Mouse (Mus musculus): ENCODE data around the gene Tmem29. TPM values are rescaled to one million over a fixed set of nuclear protein-coding genes. Genes with fewer than 3 reads are reported as not detected.
"Not testable (repeated sequence)": the region's sequence is repeated elsewhere in the genome, so short reads cannot be mapped to it uniquely, and the experiment has no call there.

Tmem29 gene
- polyA plus RNA-seq (2015; fragmentation: Nextera tagmentation; extraction: Ambion mirVana) = 68.8 and 76.4 TPM in 2 replicates

DNA sequence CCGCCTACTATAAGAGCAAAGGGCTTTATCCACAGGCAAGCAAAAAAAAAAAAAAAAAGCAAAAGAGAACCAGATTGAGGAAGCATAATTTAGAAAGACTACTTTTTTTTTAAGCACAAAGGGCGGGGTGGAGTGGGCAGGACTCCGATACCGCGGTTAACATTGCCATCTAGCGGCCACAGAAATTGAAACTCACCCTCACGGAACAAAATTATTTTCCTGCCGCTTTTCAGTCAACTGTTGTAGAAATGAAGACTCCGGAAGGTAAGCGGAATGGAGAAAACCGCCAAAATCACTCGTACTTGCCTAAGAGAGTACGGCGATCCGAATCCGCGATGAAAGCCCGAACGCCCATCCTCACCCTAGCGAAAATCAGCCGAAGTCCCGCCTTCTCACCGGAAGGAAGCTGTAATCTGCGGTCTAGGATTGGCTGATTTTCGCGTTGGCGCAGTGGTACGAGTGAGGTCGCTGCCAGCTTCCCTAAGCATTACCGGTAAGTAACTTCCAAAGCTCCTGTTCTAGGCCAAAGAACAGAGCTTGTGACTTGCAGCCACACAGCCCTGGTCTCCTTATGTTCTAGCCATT lies at the start of gene Tmem29:
Gene Tmem29 (minus strand): TSS at position 389 of the 585 bp plus-strand sequence.
- Histone ChIP-seq H3K4me2 (peak within 1 kb of the TSS; percentile 54), H3K9me3 (no peaks in the 10 kb centered on the region), H3K36me3 (no peaks in the 10 kb centered on the region), H3K9ac (peak within 1 kb of the TSS; percentile 67), H3K27me3 (no peaks in the 10 kb centered on the region), H3K27ac (replicated peaks) (peak within 1 kb of the TSS; percentile 83), H3K4me1 (replicated peaks) (peaks cover 7% of the 10 kb centered on the region), H3K4me3 (peak within 1 kb of the TSS; percentile 43)
- peak; percentile 96 for ATAC-seq (ENCODE audit: low read depth)
- 2% methylated on average over 30 of the region's 30 CpGs for WGBS

GRCm38 (mm10) chrX:150508696-150509095 lies 49.7 kb upstream of the Tmem29 start:
- H3K27me3 ChIP-seq = no peaks in the 10 kb centered on the region; the same call in 1 of the 2 replicates
- H3K27ac ChIP-seq (replicated peaks) = no peak overlapping the region
- H3K9me3 ChIP-seq = no peaks in the 10 kb centered on the region
- H3K4me1 ChIP-seq (replicated peaks) = no peaks in the 10 kb centered on the region
- H3K4me2 ChIP-seq = no peak overlapping the region
- no peaks in the 10 kb centered on the region for H3K36me3 ChIP-seq
- no peak overlapping the region for H3K4me3 ChIP-seq
- 81% methylated on average over 6 of the region's 6 CpGs for WGBS
- no peak overlapping the region for H3K9ac ChIP-seq
- ATAC-seq (ENCODE audit: low read depth) = peak; percentile 74; the same call in 1 of the 2 replicates

DNA sequence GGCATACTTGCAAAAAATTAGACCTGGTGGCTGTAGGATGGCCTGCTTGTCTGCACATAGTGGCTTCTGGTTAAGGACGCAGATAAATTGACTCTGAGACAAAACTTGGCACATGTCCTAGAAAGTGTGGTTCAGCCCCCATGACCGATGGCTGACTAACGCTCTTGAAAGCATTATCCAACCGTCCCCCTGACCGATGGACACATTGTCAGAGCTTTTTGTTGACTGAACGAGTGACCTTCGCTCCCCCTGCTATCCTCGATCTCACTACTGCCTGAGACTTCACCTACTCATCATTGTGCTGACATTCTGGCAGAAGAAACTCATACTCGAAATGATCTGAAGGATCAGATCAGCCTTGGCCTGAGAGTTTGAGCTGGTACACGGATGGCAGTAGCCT lies 28.9 kb upstream of the Tmem29 start:
- WGBS = 70% methylated on average over 1 of the region's 10 CpGs
- H3K36me3 ChIP-seq; H3K9ac ChIP-seq; H3K27ac ChIP-seq (replicated peaks); ATAC-seq (ENCODE audit: low read depth); H3K27me3 ChIP-seq; H3K9me3 ChIP-seq; H3K4me1 ChIP-seq (replicated peaks); H3K4me2 ChIP-seq; H3K4me3 ChIP-seq: not testable (repeated sequence)

GRCm38 (mm10) chrX:150486314-150487030 lies 27.5 kb upstream of the Tmem29 start:
- H3K27me3 ChIP-seq; H3K4me1 ChIP-seq (replicated peaks); H3K27ac ChIP-seq (replicated peaks); H3K9ac ChIP-seq; H3K4me3 ChIP-seq; H3K36me3 ChIP-seq; ATAC-seq (ENCODE audit: low read depth); H3K9me3 ChIP-seq; H3K4me2 ChIP-seq: not testable (repeated sequence)
- 69% methylated on average over 10 of the region's 22 CpGs for WGBS

DNA sequence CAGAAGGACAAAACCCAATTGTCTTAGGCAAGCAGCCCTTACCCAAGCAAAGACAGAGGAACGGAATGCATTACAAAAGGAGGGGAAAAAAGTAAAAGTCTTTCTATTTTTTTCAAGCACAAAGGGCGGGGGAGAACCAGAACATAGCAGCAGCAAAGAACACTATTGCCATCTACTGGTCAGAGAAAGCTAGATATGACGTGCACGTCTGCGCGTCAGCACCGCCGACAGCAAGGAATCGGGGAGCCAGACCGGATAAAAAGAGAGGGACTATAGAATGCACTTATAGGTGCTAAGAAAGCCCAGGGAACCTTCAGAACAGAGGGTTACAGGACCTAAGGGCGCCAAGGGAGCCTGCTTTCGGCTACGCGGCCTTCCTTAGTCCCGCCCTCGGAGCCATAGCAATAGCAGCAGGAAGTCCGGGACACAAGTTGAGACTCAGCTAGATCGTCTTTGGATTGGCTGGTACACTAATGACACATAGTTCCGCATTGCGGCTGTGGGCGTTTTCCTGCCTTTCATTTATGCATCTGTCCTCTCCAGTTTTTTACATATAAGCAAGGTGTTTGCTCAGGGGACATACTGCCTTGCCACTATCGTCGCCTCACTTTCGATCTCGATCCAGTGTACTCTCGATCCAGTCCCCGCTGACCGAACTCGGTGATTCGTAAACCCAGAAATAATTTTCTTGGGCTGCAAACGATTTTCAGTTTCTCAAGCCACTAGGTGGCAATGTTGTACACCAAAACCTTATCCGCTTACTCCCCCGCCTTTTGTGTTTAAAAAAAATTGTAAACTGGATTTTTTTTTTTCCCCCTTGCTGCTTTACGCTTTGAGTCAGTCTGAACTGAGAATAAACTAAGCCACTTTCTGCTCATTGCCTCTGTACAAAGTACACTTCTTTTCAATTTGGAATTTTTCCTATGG lies 19.2 kb upstream of the Tmem29 start:
- WGBS = 1% methylated on average over 34 of the region's 34 CpGs
- no peaks in the 10 kb centered on the region for H3K9me3 ChIP-seq
- no peaks in the 10 kb centered on the region for H3K36me3 ChIP-seq
- H3K27ac ChIP-seq (replicated peaks) = peak overlapping the region; percentile 92
- H3K4me3 ChIP-seq = peak overlapping the region; percentile 47
- H3K27me3 ChIP-seq = no peaks in the 10 kb centered on the region
- peak overlapping the region; percentile 68 for H3K9ac ChIP-seq
- peak overlapping the region; percentile 25; the same call in 1 of the 2 replicates for H3K4me2 ChIP-seq
- no peaks in the 10 kb centered on the region; the same call in 1 of the 2 replicates for H3K4me1 ChIP-seq (replicated peaks)
- ATAC-seq (ENCODE audit: low read depth) = peak; percentile 98

DNA sequence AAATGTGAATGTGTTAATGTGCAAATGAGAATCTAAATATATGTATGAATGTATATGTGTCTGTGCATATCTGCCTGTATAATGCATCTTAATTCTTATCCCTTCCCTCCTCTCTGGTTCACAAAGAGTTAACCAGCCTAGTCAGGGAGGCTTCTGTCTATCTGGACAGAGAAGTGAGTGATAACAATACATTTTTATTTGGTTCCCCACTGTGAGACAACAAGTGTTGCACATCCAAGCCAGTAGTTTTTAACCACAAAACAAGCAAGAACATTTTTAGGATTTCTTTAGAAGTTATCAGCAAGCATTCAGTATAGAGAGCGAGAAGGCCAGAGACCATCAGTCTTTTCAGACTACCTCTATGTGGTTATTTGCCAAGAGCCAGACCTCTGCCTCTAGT lies 12.5 kb upstream of the Tmem29 start:
- no peak overlapping the region for H3K27ac ChIP-seq (replicated peaks)
- WGBS = 48% methylated on average over 1 of the region's 1 CpGs
- H3K27me3 ChIP-seq = no peaks in the 10 kb centered on the region
- H3K36me3 ChIP-seq = no peaks in the 10 kb centered on the region
- no peak overlapping the region for H3K4me3 ChIP-seq
- no peak overlapping the region for H3K9ac ChIP-seq
- H3K4me2 ChIP-seq = no peak overlapping the region
- no peaks in the 10 kb centered on the region for H3K9me3 ChIP-seq
- no peaks in the 10 kb centered on the region for H3K4me1 ChIP-seq (replicated peaks)
- no peak for ATAC-seq (ENCODE audit: low read depth)

- H3K27ac ChIP-seq (replicated peaks) = no peak overlapping the region
- H3K36me3 ChIP-seq = no peaks in the 10 kb centered on the region
- H3K9me3 ChIP-seq = no peaks in the 10 kb centered on the region
- 91% methylated on average over 2 of the region's 2 CpGs for WGBS
- no peak overlapping the region for H3K4me3 ChIP-seq
- no peak for ATAC-seq (ENCODE audit: low read depth)
- H3K9ac ChIP-seq = no peak overlapping the region
- H3K4me1 ChIP-seq (replicated peaks) = no peaks in the 10 kb centered on the region
- no peaks in the 10 kb centered on the region for H3K27me3 ChIP-seq
- H3K4me2 ChIP-seq = no peak overlapping the region
Observed at GRCm38 (mm10) chrX:150468266-150468665, 9.3 kb upstream of the Tmem29 start.

DNA sequence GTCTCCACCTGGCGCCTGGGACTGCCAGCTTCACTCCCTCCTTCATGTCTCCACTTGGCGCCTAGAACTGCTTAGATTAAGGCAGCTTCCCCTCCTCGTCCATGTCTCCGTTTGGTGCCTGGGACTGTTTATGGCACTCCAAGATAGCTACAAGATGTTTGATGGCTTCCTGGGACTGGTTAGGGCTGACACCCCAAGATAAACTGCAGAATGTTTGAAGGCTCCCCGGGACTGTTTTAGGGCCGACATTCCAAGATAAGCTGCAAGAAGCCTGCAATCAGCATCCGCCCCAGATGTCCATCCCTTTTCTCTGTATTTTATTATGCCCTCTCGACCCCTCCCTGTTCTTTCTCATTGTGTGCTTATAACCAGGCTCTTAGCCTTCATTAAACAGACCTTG lies 7.9 kb upstream of the Tmem29 start:
- not testable (repeated sequence) for ATAC-seq (ENCODE audit: low read depth); H3K9ac ChIP-seq; H3K36me3 ChIP-seq; H3K27ac ChIP-seq (replicated peaks); H3K9me3 ChIP-seq; H3K4me2 ChIP-seq; H3K4me3 ChIP-seq; H3K27me3 ChIP-seq; H3K4me1 ChIP-seq (replicated peaks)
- 61% methylated on average over 8 of the region's 8 CpGs for WGBS

- no peak for ATAC-seq (ENCODE audit: low read depth)
- H3K4me1 ChIP-seq (replicated peaks) = peaks cover 7% of the 10 kb centered on the region
Observed at GRCm38 (mm10) chrX:150460143-150460542, 1.2 kb upstream of the Tmem29 start.

DNA sequence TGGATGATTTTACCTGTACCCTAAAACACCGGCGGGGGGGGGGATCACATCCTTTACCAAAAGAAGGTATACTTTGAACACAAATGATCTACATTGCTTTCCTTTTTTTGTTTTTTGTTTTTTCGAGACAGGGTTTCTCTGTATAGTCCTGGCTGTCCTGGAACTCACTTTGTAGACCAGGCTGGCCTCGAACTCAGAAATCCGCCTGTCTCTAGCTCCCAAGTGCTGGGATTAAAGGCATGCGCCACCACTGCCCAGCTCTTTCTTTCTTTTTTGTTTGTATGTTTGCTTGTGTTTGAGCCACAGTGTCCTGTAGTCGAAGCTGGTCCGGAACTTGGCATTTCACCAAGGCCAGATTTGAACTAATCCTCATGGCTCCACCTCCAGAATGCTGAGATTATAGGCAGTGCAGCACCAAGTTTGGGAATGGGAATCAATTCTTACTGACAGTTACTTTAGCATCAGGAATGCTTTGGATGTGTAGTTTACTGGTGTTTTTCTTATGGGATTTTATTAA lies 515 bp upstream of the Tmem29 start:
- Histone ChIP-seq H3K9me3 (no peaks in the 10 kb centered on the region), H3K4me2 (peak overlapping the region; percentile 50), H3K4me3 (peak overlapping the region; percentile 43), H3K9ac (peak overlapping the region; percentile 67), H3K36me3 (no peaks in the 10 kb centered on the region), H3K4me1 (replicated peaks) (peaks cover 7% of the 10 kb centered on the region), H3K27me3 (no peaks in the 10 kb centered on the region), H3K27ac (replicated peaks) (peak overlapping the region; percentile 83; the same call in 1 of the 2 replicates)
- 47% methylated on average over 8 of the region's 8 CpGs for WGBS
- no peak for ATAC-seq (ENCODE audit: low read depth)

More at GRCm38 (mm10) chrX:150460143-150460542, 1.2 kb upstream of the Tmem29 start:
- H3K4me3 ChIP-seq = no peak overlapping the region
- no peak overlapping the region for H3K9ac ChIP-seq
- H3K27ac ChIP-seq (replicated peaks) = no peak overlapping the region
- H3K27me3 ChIP-seq = no peaks in the 10 kb centered on the region
- no peaks in the 10 kb centered on the region for H3K36me3 ChIP-seq
- H3K4me2 ChIP-seq = no peak overlapping the region
- 88% methylated on average over 2 of the region's 2 CpGs for whole genome bisulfite sequencing
- H3K9me3 ChIP-seq = no peaks in the 10 kb centered on the region

DNA sequence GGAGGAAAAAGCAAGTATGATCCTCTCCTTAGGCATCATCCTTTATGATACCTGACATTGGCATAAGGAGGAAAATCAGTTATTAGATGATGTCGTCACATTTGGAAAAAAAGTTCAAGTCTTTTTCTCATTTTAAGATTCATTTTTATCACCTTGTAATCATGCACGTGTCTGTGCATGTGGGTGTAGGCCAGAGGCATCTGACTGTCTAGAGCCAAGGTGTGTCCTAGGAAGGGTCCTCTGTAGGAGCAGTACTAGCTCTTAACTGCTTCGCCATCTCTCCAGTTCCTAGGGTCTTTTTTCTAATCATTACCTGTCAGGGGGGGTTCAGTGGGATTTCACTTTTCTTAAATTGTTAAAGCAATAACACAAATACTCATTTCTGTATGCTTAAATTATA lies 818 bp downstream of the Tmem29 start:
- 42% methylated on average over 3 of the region's 3 CpGs for WGBS
- H3K4me1 ChIP-seq (replicated peaks) = peaks cover 7% of the 10 kb centered on the region
- peak overlapping the region; percentile 56 for H3K9ac ChIP-seq
- peak overlapping the region; percentile 46 for H3K27ac ChIP-seq (replicated peaks)
- H3K4me2 ChIP-seq = peak overlapping the region; percentile 54
- H3K9me3 ChIP-seq = no peaks in the 10 kb centered on the region
- H3K4me3 ChIP-seq = peak overlapping the region; percentile 43
- peak; percentile 70; the same call in 1 of the 2 replicates for ATAC-seq (ENCODE audit: low read depth)
- H3K27me3 ChIP-seq = no peaks in the 10 kb centered on the region
- no peaks in the 10 kb centered on the region for H3K36me3 ChIP-seq

All from neural tube, embryonic 13.5 days (tissue).